Mouse (Mus musculus) neural tube, embryonic 15.5 days (tissue): ENCODE measurements around the gene Dnajb6. TPM values are rescaled to one million over a fixed set of nuclear protein-coding genes. Genes with fewer than 3 reads are reported as not detected.

Experiments used
- ATAC-seq: fragments of 200-750 bp; cut with Nextera tagmentation; 2 replicates; pipeline ENCODE4 v1.8.0; 2017; ENCODE audit warnings: mild to moderate bottlenecking, moderate TSS enrichment, moderate library complexity; ENCODE audit not compliant: low FRiP score
- H3K27ac ChIP-seq: fragments of 300-500 bp; sonication (generic); replicated peaks from 2 replicates; pipeline ENCODE4 v1.5.1; 2015; ENCODE audit warnings: mild to moderate bottlenecking, inconsistent platforms
- H3K27me3 ChIP-seq: fragments of 300-500 bp; sonication (generic); replicated peaks from 2 replicates; pipeline ENCODE4 v1.6.1; 2015; ENCODE audit warnings: inconsistent platforms
- H3K36me3 ChIP-seq: fragments of 300-500 bp; sonication (generic); 2 replicates; pipeline ENCODE4 v1.6.1; 2015; ENCODE audit warnings: inconsistent platforms
- H3K4me1 ChIP-seq: fragments of 300-500 bp; sonication (generic); 2 replicates; pipeline ENCODE4 v1.6.1; 2015; ENCODE audit warnings: inconsistent platforms
- H3K4me2 ChIP-seq: fragments of 300-500 bp; sonication (generic); 2 replicates; pipeline ENCODE4 v1.6.1; 2015; ENCODE audit warnings: inconsistent platforms, mild to moderate bottlenecking, moderate library complexity
- H3K4me3 ChIP-seq: fragments of 300-500 bp; sonication (generic); replicated peaks from 2 replicates; pipeline ENCODE4 v1.5.1; 2015; ENCODE audit warnings: mild to moderate bottlenecking, inconsistent platforms
- H3K9ac ChIP-seq: fragments of 300-500 bp; sonication (generic); replicated peaks from 2 replicates; pipeline ENCODE4 v1.6.1; 2015; ENCODE audit warnings: mild to moderate bottlenecking, inconsistent platforms
- H3K9me3 ChIP-seq: fragments of 300-500 bp; sonication (generic); replicated peaks from 2 replicates; pipeline ENCODE4 v1.6.1; 2016; ENCODE audit warnings: inconsistent platforms
- WGBS: fragments of 180-500 bp; shearing (Covaris S2); methylation state at CpG from one replicate; pipeline ENCODE4 v1.1.7; 2015; ENCODE audit warnings: mixed read lengths; 5-methylcytosine and 5-hydroxymethylcytosine counted together
- polyA plus RNA-seq: library from polyadenylated mRNA; unstranded; fragments of >200 nt; fragmentation: Nextera tagmentation; extraction: Ambion mirVana; gene quantifications from 2 replicates; pipeline ENCODE4 v1.2.1, GENCODE M21; 2015

Gene Dnajb6
- polyA plus RNA-seq, 1 experiment from 2014 or later: 298 TPM

DNA sequence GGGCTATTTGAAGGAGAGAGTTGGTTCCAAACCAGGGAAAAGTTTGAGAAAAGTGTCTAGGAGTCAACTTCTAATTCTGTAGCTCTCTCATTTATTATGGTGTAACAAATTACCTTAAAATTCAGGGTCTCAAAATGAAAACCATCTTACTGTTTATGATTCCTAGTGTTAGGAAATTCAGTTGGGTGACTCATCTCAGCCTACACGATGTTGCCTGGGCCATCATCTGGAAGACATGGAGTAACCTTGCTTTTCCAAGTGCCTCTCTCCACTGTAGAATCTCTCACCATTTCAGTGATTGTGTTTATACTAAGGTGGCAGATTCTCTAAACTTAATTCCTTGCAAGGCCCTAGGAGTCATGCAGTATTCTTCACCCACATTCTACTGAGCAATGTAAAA lies 119.5 kb downstream of the Dnajb6 start:
- H3K27ac ChIP-seq: no peak overlapping the region
- no peak for ATAC-seq
- no peaks in the 10 kb centered on the region for H3K4me1 ChIP-seq
- 88% methylated on average over 1 of the region's 1 CpGs for WGBS
- H3K4me2 ChIP-seq: no peak overlapping the region
- no peaks in the 10 kb centered on the region for H3K9me3 ChIP-seq
- no peaks in the 10 kb centered on the region for H3K36me3 ChIP-seq
- H3K27me3 ChIP-seq: no peaks in the 10 kb centered on the region
- no peak overlapping the region for H3K4me3 ChIP-seq
- H3K9ac ChIP-seq: no peak overlapping the region

- H3K27me3 ChIP-seq: no peaks in the 10 kb centered on the region
- no peak overlapping the region for H3K4me3 ChIP-seq
- no peaks in the 10 kb centered on the region for H3K4me1 ChIP-seq
- ATAC-seq: no peak
- no peak overlapping the region for H3K4me2 ChIP-seq
- no peaks in the 10 kb centered on the region for H3K9me3 ChIP-seq
- H3K9ac ChIP-seq: no peak overlapping the region
- H3K27ac ChIP-seq: no peak overlapping the region
- H3K36me3 ChIP-seq: no peaks in the 10 kb centered on the region
- 85% methylated on average over 3 of the region's 3 CpGs for WGBS
These were observed 126.0 kb downstream of the Dnajb6 start for GRCm38 (mm10) chr5:29861522-29861921.

DNA sequence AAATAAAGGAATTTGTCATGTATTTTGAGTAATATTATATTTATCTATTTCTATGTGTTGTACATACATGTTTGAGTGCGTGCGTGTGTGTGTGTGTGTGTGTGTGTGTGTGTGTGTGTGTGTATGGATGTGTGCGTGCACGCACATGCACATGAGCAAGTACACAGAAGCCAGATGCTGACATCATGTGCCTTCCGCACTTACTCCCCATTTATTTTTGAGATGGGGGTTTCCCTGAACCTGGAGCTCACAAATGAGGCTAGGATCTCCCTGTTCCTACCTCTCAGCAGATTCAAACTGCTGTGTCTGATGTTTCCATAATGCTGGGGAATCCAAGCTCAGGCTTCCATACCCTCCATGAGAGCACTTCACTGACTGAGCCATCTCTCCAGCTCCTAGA lies 126.9 kb downstream of the Dnajb6 start:
- no peak overlapping the region for H3K4me2 ChIP-seq
- no peaks in the 10 kb centered on the region for H3K36me3 ChIP-seq
- ATAC-seq: no peak
- H3K27ac ChIP-seq: no peak overlapping the region
- no peaks in the 10 kb centered on the region for H3K27me3 ChIP-seq
- H3K9ac ChIP-seq: no peak overlapping the region
- 96% methylated on average over 4 of the region's 5 CpGs for WGBS
- no peaks in the 10 kb centered on the region for H3K4me1 ChIP-seq
- H3K4me3 ChIP-seq: no peak overlapping the region
- no peaks in the 10 kb centered on the region for H3K9me3 ChIP-seq

DNA sequence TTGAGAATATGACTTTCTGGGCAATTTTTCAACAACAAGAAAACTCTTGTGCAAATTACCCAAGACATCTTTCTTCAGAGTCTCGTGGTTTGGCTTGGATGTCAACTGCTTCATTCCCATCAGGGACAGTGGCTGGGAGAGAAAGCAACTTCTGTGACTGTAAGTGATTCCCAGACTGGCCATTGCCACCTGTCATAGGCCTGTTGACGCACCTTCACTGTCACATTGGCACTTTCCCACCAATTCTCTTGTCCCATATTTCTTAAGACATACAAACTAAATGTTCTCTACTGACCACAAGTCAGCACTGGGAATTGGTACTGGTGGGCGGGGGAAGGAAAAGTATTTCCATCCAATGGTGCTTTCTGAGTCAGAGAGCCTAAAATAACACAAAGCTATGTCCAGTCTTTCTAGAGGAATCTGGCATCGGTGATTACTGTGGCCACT lies 128.8 kb downstream of the Dnajb6 start:
- WGBS: 82% methylated on average over 4 of the region's 4 CpGs
- no peak overlapping the region for H3K9ac ChIP-seq
- H3K36me3 ChIP-seq: no peaks in the 10 kb centered on the region
- no peak overlapping the region for H3K4me3 ChIP-seq
- no peak for ATAC-seq
- no peak overlapping the region for H3K27ac ChIP-seq
- no peak overlapping the region for H3K4me2 ChIP-seq
- H3K4me1 ChIP-seq: no peaks in the 10 kb centered on the region
- no peaks in the 10 kb centered on the region for H3K27me3 ChIP-seq
- no peaks in the 10 kb centered on the region for H3K9me3 ChIP-seq

GRCm38 (mm10) chr5:29864994-29865393 lies 129.5 kb downstream of the Dnajb6 start:
- H3K4me2 ChIP-seq: no peak overlapping the region
- H3K4me1 ChIP-seq: no peaks in the 10 kb centered on the region
- no peak overlapping the region for H3K4me3 ChIP-seq
- H3K27me3 ChIP-seq: no peaks in the 10 kb centered on the region
- WGBS: 77% methylated on average over 4 of the region's 4 CpGs
- H3K27ac ChIP-seq: no peak overlapping the region
- no peaks in the 10 kb centered on the region for H3K36me3 ChIP-seq
- no peak overlapping the region for H3K9ac ChIP-seq
- no peak for ATAC-seq
- H3K9me3 ChIP-seq: no peaks in the 10 kb centered on the region

Other genes with a start within 250 kb of the Dnajb6 start
- gene Ube3c, start 166.4 kb upstream of the Dnajb6 start, polyA plus RNA-seq: 32.5 and 36.9 TPM in 2 replicates
- not detected in 2 replicates for gene Gm5129, start 248 bp downstream of the Dnajb6 start, polyA plus RNA-seq